9 mouse cellular contexts compared by ENCODE assay signal in the genomic region with DNA sequence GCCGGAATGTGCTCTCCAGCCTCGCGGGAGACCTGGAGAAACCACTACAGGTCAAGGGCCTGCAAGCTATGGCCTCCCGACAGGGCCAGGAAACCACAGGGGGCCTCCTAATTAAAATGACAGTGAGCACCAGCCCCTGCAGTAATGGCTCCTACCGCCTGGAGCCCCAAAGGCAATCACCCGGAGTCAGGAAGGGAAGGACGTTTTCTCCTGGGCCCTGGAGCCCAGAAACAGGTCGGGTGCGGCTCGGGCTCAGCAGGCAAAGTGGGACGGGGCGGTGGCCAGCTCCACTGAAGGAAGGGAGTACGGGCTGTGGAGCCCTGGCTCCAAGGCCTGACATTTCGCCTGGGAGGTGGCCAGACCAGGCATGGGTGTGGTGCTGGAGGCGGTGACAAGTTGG. TPM values are rescaled to one million over a fixed set of nuclear protein-coding genes. Genes with fewer than 3 reads are reported as not detected.
DNase-seq lines count a peak whose midpoint lies in the region; ATAC-seq lines count a peak whose summit lies in the region.
"Had no signal": no experiment of that assay in that cellular context is flagged by ENCODE, and none has a peak within 500 bp of the region (broad histone marks: within the 10 kb centered on the region; RNA-seq: fewer than 3 reads in every experiment).

No protein-coding gene starts in this region.

- WGBS in forebrain, embryonic 10.5 days = 14% methylated on average over 15 of the region's 15 CpGs
- 16% methylated on average over 15 of the region's 15 CpGs for WGBS in forebrain, embryonic 12.5 days
- 35% methylated on average over 15 of the region's 15 CpGs for WGBS in heart, embryonic 15.5 days
- 18% methylated on average over 15 of the region's 15 CpGs for WGBS in neural tube, embryonic 15.5 days

- H3K9ac ChIP-seq in forebrain, embryonic 12.5 days = no peak overlapping the region
- no peak overlapping the region for H3K9ac ChIP-seq in heart, embryonic 15.5 days
- no peak overlapping the region for H3K9ac ChIP-seq in neural tube, embryonic 15.5 days (replicated peaks)

- peak overlapping the region; percentile 12; the same call in 1 of the 2 replicates for H3K4me3 ChIP-seq in forebrain, embryonic 10.5 days
- H3K4me3 ChIP-seq in forebrain, embryonic 12.5 days (replicated peaks) = no peak overlapping the region
- no peak overlapping the region for H3K4me3 ChIP-seq in heart, embryonic 15.5 days
- H3K4me3 ChIP-seq in neural tube, embryonic 15.5 days (replicated peaks) = no peak overlapping the region
- H3K4me3 ChIP-seq: erythroblast, embryonic 14.5 days had no signal

- peak overlapping the region; percentile 71; the same call in 1 of the 2 replicates for H3K27ac ChIP-seq in forebrain, embryonic 10.5 days
- H3K27ac ChIP-seq in forebrain, embryonic 12.5 days = no peak overlapping the region
- H3K27ac ChIP-seq in heart, embryonic 15.5 days = peak overlapping the region; percentile 45; the same call in 1 of the 2 replicates
- H3K27ac ChIP-seq in neural tube, embryonic 15.5 days (replicated peaks) = peak overlapping the region; percentile 41; the same call in 1 of the 2 replicates

- no peak overlapping the region for H3K4me2 ChIP-seq in forebrain, embryonic 12.5 days
- H3K4me2 ChIP-seq in heart, embryonic 15.5 days = no peak overlapping the region
- no peak overlapping the region for H3K4me2 ChIP-seq in neural tube, embryonic 15.5 days

- peaks cover 44% of the 10 kb centered on the region for H3K4me1 ChIP-seq in forebrain, embryonic 10.5 days
- peaks cover 14% of the 10 kb centered on the region for H3K4me1 ChIP-seq in forebrain, embryonic 12.5 days
- peaks cover 14% of the 10 kb centered on the region for H3K4me1 ChIP-seq in heart, embryonic 15.5 days (replicated peaks)
- peaks cover 14% of the 10 kb centered on the region for H3K4me1 ChIP-seq in neural tube, embryonic 15.5 days

- H3K27me3 ChIP-seq in forebrain, embryonic 10.5 days (ENCODE audit: poor library complexity, severe bottlenecking) = peaks cover 37% of the 10 kb centered on the region
- H3K27me3 ChIP-seq in forebrain, embryonic 12.5 days = peaks cover 3% of the 10 kb centered on the region; the same call in 1 of the 2 replicates
- peaks cover 28% of the 10 kb centered on the region for H3K27me3 ChIP-seq in heart, embryonic 15.5 days
- peaks cover 28% of the 10 kb centered on the region for H3K27me3 ChIP-seq in neural tube, embryonic 15.5 days (replicated peaks)

- no peak for DNase-seq in forebrain, embryonic 10.5 days (ENCODE audit: extremely low spot score, low spot score)
- peak; percentile 95 for DNase-seq in R1 (ENCODE audit: low read depth, low spot score)
- peak; percentile 65 to 74 for DNase-seq in kidney, postnatal 4 days
- DNase-seq in thymus, postnatal 10 days (ENCODE audit: low spot score in 2 of 2) = no peak
- no peak for DNase-seq in left cerebral cortex, adult 18-20 months (ENCODE audit: low spot score in 2 of 2)

- no peak; the same call in 1 of the 2 replicates for ATAC-seq in forebrain, embryonic 12.5 days (ENCODE audit: low FRiP score)
- 0 out of 2 replicates have a peak, but pooled peaks have one; percentile 3 for ATAC-seq in heart, embryonic 15.5 days (replicated peaks; ENCODE audit: insufficient number of reproducible peaks, insufficient read depth, low FRiP score, low read depth)
- no peak; the same call in 1 of the 2 replicates for ATAC-seq in neural tube, embryonic 15.5 days (ENCODE audit: low FRiP score)

- no peaks in the 10 kb centered on the region for H3K9me3 ChIP-seq in forebrain, embryonic 10.5 days
- H3K9me3 ChIP-seq in forebrain, embryonic 12.5 days = no peaks in the 10 kb centered on the region
- H3K9me3 ChIP-seq in heart, embryonic 15.5 days (replicated peaks) = no peaks in the 10 kb centered on the region
- no peaks in the 10 kb centered on the region for H3K9me3 ChIP-seq in neural tube, embryonic 15.5 days (replicated peaks)

- H3K36me3 ChIP-seq in forebrain, embryonic 10.5 days (replicated peaks) = no peaks in the 10 kb centered on the region
- no peaks in the 10 kb centered on the region for H3K36me3 ChIP-seq in forebrain, embryonic 12.5 days (replicated peaks)
- H3K36me3 ChIP-seq in heart, embryonic 15.5 days = no peaks in the 10 kb centered on the region
- peaks cover 21% of the 10 kb centered on the region for H3K36me3 ChIP-seq in neural tube, embryonic 15.5 days

RNA-seq across cellular contexts. Expression of a gene that starts 26.5 kb away (rescaled TPM):
- polyA plus RNA-seq in forebrain, embryonic 10.5 days (2016; fragmentation: Nextera tagmentation; extraction: Ambion mirVana) = 2.1 and 2.9 TPM in 2 replicates
- 0.72 and 0.87 TPM in 2 replicates for polyA plus RNA-seq in forebrain, embryonic 12.5 days (2016; fragmentation: Nextera tagmentation; extraction: Ambion mirVana)
- polyA plus RNA-seq in heart, embryonic 15.5 days (2015; fragmentation: Nextera tagmentation; extraction: Ambion mirVana) = 4.8 and 7.8 TPM in 2 replicates
- 0.79 and 1.7 TPM in 2 replicates for polyA plus RNA-seq in neural tube, embryonic 15.5 days (2015; fragmentation: Nextera tagmentation; extraction: Ambion mirVana)
- 10 to 100 TPM; 14.1 to 17.2 TPM for total RNA-seq in left cerebral cortex, adult 18-20 months (2021)

RNA-seq across cellular contexts. Expression of a gene that starts 37.6 kb away (rescaled TPM):
- 1.7 and 1.9 TPM in 2 replicates for polyA plus RNA-seq in forebrain, embryonic 10.5 days (2016; fragmentation: Nextera tagmentation; extraction: Ambion mirVana)
- 3.6 TPM in 2 replicates for polyA plus RNA-seq in forebrain, embryonic 12.5 days (2016; fragmentation: Nextera tagmentation; extraction: Ambion mirVana)
- polyA plus RNA-seq in heart, embryonic 15.5 days (2015; fragmentation: Nextera tagmentation; extraction: Ambion mirVana) = 0.88 and 1.5 TPM in 2 replicates
- polyA plus RNA-seq in neural tube, embryonic 15.5 days (2015; fragmentation: Nextera tagmentation; extraction: Ambion mirVana) = 11.2 and 12.2 TPM in 2 replicates
- 10 to 100 TPM; 82.5 to 83.4 TPM for total RNA-seq in left cerebral cortex, adult 18-20 months (2021)

Comparison
In these comparisons a context has a peak if more than half of its experiments do, and no peak if none do; other contexts are left out.
1. DNase-seq: peak in R1 (single experiment) and kidney, postnatal 4 days (2 of 2); none in forebrain, embryonic 10.5 days (single experiment), thymus, postnatal 10 days (0 of 2) and left cerebral cortex, adult 18-20 months (0 of 2).